Mouse (Mus musculus) brown adipose tissue, adult 24 weeks (tissue): Measurements from ENCODE around the gene Scyl1. TPM values are rescaled to one million over a fixed set of nuclear protein-coding genes. Genes with fewer than 3 reads are reported as not detected.

Experiments used
- H3K27ac ChIP-seq: fragments of 200-500 bp; replicated peaks from 2 replicates; pipeline ENCODE4 v1.5.1; 2012; ENCODE audit warnings: low read depth, mild to moderate bottlenecking, low read length
- H3K4me1 ChIP-seq: fragments of 200-500 bp; 2 replicates; pipeline ENCODE4 v1.6.1; 2012; ENCODE audit warnings: low read length, mixed read lengths; ENCODE audit not compliant: control insufficient read depth, insufficient read depth, insufficient read length
- H3K4me3 ChIP-seq: fragments of 200-500 bp; 2 replicates; pipeline ENCODE4 v1.5.1; 2012; ENCODE audit warnings: low read depth, mild to moderate bottlenecking, low read length, moderate library complexity; ENCODE audit not compliant: insufficient read depth
- polyA plus RNA-seq: library from polyadenylated mRNA; stranded (reverse); fragments of >200 nt; gene quantifications from 2 replicates; pipeline ENCODE4 v1.2.4, GENCODE M21; 2012; ENCODE audit not compliant: missing spikeins, insufficient read depth, insufficient read length

The Scyl1 gene
- polyA plus RNA-seq, 1 experiment, result 49.2 TPM

DNA sequence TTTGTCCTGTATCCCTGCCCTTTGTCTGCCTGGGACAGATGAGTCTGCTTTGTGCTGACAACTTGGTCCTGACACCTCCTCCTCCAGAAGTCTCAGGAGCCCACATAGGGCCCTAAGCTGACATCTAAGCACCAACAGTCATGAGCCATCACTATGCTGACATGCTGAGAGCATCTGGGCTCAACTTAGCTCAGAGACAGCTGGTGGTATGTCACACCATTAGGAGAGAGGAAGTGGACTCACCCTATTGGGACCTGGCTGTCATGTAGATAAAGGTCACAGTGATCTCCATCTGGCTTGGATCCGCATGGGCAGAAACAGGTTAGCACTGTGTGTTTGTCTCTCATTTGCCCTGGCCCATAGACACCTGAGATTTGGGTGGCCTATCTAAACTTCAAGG, 10.9 kb upstream of the Scyl1 start:
- no peak overlapping the region for H3K27ac ChIP-seq

DNA sequence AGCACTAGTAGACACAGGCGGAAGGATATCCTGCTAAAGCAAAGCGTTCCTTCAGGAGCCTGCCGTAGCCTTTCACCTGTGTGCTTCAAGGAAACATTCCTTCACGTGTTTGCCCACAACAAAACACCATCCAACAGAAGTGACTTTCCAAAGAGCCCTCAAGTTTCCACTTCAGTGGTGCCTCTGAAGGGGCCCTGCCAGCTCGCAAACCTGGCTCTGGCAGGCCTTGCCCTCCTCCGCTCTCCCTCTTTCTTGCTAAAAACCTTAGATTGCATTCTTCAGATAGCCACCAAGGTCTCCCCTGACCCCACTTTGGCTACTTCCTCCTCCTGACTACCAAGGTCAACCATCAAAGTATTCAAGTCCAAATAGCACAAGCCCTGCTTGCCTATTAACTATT, 10.3 kb upstream of the Scyl1 start:
- Histone ChIP-seq H3K4me1 (no peaks in the 10 kb centered on the region), H3K27ac (no peak overlapping the region)

More for the DNA sequence above, 10.9 kb upstream of the Scyl1 start:
- Histone ChIP-seq H3K4me3 (no peak overlapping the region), H3K4me1 (no peaks in the 10 kb centered on the region)

DNA sequence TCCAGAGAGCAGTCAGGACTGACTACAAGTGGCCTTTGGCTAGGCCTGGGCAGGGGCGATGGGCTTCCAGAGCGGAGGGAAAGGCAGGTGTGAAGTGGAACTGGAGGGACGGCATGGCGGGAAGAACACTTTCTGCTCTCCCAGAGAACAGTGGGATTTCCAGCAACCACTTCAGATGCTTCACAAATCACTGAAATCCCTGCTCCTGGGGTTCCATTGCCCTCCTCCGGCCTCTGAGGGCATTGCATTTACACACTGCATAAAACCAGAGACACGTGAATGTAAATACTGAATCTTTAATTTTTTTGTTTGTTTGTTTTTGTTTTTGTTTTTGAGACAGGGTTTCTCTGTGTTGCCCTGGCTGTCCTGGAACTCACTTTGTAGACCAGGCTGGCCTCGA, 9.0 kb upstream of the Scyl1 start:
- Histone ChIP-seq H3K4me3 (no peak overlapping the region), H3K27ac (no peak overlapping the region), H3K4me1 (no peaks in the 10 kb centered on the region)

More for the DNA sequence above, 10.3 kb upstream of the Scyl1 start:
- no peak overlapping the region for H3K4me3 ChIP-seq

DNA sequence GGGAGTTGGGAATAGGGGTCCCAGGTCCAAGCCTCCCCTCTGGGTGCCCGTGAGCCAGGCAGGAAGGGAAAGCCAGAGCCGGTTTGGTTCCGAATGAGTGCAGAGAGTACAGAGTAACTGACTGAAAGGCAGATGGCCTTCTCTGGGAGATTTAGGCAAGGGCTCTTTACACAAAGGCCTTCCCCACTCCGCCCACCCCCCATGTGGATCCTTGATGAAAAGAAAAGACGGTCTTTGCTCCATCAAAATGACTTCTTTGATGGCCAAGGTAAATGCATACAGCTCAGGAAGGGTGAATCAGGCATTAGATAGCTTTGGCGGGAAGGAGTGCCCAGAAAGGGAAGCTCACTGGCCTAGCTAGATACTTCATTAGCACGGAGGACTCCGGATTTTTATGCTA, 7.1 kb upstream of the Scyl1 start:
- Histone ChIP-seq H3K4me1 (no peaks in the 10 kb centered on the region), H3K27ac (no peak overlapping the region), H3K4me3 (no peak overlapping the region)

DNA sequence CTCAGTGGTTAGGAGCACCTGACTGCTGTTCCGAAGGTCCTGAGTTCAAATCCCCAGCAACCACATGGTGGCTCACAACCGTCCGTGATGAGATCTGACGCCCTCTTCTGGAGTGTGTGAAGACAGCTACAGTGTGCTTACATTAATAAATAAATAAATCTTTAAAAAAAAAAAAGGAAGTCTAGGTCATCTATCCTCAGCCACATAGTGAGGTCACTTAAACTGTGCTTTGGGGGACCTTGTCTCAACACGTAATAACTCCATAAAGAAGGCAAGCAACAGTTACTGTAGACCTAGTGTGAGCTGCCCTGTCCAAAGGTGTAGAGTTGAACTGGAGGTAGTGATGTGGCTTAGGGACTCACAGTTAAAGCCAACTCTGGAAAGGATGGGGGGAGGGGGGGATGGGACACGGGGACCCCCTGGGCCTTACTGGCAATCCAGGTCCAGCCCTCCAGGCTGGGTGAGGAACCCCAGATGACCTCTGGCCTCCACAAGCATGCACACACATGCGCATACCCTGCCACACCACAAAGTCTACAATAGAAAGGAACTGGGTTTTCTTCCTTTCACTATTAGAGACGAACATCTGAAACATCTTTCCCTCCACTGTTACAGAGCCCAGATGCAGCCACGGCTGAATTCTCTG, 6.3 kb upstream of the Scyl1 start:
- Histone ChIP-seq H3K27ac (no peak overlapping the region), H3K4me1 (no peaks in the 10 kb centered on the region), H3K4me3 (no peak overlapping the region)

DNA sequence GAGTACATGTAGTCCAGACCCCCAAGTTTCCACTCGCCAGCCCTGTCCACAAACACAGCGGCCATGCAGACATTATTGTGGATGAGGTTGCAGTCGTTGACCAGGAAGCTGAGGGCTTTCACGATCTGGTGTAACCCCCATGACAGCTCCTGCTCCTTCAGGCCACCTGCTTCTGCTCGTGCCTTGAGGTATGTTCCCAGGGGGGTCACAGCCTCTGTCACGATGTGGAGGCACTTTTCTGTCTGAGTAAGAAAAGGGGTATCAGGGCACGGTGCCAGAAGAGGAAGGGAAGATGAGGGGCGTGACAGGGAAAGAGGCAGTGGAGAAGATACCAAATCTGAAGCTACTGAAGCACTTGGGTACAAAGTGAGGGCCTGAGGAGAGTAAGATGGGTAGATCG, 908 bp downstream of the Scyl1 start:
- H3K4me1 ChIP-seq, result peaks cover 7% of the 10 kb centered on the region
- peak overlapping the region; percentile 83 for H3K4me3 ChIP-seq
- H3K27ac ChIP-seq, result no peak overlapping the region

DNA sequence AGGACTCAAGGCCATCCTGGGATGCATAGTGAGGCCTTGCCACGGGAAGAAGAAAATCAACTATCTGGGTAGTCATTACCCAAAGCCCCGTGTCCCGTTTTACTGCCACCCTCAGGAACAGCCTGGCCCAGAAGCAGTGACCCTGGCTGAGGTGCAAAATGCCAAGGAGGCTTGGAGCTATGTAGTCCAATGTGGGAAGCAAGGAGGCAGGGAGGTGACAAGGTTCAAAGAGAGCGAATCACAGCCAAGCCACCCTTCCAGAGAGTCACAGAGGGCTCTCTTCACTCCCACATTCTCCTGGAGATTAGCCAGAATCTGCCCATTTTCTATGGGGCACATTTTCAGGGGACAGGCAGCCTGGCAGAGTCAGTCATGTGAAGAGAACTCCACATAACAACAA, 3.9 kb downstream of the Scyl1 start:
- Histone ChIP-seq H3K4me1 (peaks cover 7% of the 10 kb centered on the region), H3K27ac (no peak overlapping the region), H3K4me3 (no peak overlapping the region)

DNA sequence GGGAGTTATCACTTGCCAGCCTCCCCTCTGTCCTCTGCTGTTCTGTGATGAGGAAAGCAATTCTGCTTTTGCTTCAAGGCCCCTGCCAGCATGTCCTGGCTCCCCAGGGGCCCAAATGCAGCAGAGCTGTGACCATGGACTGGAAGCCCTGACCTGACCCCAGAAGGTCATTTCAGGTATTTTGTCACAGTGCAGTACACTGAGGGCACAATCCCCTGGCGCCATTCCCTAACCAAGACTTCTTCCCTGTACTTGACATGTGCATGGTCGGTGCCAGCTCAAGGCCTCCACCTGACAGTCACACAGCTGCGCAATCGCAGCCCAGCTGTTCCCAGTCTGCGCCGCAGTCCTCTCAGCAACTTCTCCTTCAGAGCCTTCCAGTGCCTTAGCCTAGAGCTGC, 8.1 kb downstream of the Scyl1 start:
- no peaks in the 10 kb centered on the region; the same call in 1 of the 2 replicates for H3K4me1 ChIP-seq
- no peak overlapping the region for H3K27ac ChIP-seq

DNA sequence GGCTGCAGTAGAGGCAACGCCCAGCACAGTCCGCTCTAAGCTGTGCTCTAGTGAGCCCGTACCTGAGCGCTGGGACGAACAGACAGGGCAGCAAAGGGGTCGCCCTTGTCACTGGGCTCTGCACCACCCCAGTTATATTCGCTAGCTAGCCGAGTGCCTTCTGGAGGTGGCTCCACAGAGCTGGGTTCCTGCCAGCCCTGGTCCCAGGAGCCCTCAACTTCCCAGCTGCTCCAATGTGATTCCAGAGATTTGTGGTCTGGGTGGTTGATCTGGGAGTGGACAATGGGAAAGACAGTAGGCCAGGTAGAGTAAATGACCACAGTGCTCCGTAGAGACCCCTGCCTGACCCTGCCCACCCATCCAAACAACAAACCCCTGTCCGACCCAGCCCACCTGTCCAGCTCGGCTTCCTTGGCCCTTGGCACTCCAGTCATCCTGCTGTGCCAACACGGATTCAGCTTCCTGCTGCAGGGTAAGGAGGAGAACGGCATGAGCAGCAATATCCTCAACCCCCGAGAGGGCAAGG, 12.3 kb downstream of the Scyl1 start:
- Histone ChIP-seq H3K27ac (no peak overlapping the region), H3K4me3 (no peak overlapping the region), H3K4me1 (no peaks in the 10 kb centered on the region; the same call in 1 of the 2 replicates)

More for the DNA sequence above, 8.1 kb downstream of the Scyl1 start:
- no peak overlapping the region for H3K4me3 ChIP-seq

DNA sequence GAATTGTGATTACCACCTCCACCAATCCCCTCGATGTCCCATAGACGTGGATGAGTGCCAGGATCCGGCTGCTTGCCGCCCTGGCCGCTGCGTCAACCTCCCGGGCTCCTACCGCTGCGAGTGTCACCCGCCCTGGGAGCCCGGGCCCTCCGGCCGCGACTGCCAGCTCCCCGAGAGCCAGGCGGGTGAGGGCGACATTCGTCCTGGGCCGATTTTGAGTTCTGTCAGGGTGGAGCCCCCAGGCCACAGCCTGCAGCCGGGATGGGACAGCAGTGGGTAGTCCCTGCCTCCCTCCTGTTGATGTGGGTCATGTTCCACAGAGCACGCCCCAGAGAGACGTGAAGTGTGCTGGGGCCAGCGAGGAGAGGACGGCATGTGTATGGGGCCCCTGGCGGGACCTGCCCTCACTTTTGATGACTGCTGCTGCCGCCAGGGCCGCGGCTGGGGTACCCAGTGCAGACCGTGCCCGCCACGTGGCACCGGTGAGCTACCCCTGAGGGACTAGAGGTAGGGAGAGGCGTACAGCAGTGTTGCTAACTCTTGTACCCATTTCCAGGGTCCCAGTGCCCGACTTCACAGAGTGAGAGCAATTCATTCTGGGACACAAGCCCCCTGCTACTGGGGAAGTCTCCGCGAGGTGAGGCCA, 14.1 kb downstream of the Scyl1 start:
- no peaks in the 10 kb centered on the region; the same call in 1 of the 2 replicates for H3K4me1 ChIP-seq
- no peak overlapping the region for H3K4me3 ChIP-seq
- no peak overlapping the region for H3K27ac ChIP-seq

DNA sequence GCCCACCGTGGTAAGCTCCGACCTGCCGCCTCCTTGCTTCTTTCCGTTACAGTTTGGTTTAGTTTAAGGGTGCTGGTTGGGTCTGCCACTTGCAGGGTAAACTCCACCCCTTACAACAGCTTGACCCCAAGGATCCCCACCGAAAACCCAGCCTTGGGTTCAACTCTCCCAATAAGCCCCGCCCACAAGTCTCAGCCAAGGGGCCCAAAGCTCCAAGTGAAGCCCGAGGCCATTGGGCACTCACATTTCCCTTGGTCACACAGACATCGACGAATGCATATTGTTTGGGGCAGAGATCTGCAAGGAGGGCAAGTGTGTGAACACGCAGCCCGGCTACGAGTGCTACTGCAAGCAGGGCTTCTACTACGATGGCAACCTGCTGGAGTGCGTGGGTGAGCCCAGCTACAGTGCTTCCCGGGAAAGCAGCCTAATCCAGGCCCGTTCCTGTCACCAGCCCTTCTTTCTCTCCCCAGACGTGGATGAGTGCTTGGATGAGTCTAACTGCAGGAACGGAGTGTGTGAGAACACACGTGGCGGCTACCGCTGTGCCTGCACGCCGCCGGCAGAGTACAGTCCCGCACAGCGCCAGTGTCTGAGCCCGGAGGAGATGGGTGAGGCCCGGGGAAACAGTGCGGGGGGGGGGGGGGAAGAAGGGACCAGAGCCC, 14.8 kb downstream of the Scyl1 start:
- H3K4me1 ChIP-seq, result no peaks in the 10 kb centered on the region; the same call in 1 of the 2 replicates
- no peak overlapping the region for H3K4me3 ChIP-seq
- no peak overlapping the region for H3K27ac ChIP-seq

DNA sequence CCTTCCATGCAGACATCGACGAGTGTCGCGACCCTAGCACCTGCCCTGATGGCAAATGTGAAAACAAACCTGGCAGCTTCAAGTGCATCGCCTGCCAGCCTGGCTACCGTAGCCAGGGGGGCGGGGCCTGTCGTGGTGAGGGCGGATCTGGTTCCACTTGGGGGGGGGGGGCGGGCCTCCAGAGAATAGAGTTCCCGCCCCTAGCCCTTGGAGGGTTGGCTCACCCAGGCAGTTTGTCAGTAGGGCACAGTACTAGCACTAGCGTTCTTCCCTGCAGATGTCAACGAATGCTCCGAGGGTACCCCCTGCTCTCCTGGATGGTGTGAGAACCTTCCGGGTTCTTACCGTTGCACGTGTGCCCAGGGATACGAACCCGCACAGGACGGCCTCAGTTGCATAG, 19.5 kb downstream of the Scyl1 start:
- no peak overlapping the region for H3K4me3 ChIP-seq
- H3K27ac ChIP-seq, result no peak overlapping the region
- no peaks in the 10 kb centered on the region; the same call in 1 of the 2 replicates for H3K4me1 ChIP-seq

DNA sequence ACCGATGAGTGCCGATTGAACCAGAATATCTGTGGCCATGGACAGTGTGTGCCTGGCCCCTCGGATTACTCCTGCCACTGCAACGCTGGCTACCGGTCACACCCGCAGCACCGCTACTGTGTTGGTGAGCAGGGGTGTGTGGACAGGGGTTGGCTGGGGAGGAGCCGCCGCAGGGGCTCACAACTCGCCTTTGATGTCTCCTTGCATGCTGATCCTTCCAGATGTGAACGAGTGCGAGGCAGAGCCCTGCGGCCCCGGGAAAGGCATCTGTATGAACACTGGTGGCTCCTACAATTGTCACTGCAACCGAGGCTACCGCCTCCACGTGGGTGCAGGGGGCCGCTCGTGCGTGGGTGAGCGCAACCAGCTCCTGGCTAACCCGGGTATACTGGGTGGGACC, 20.3 kb downstream of the Scyl1 start:
- Histone ChIP-seq H3K4me1 (no peaks in the 10 kb centered on the region; the same call in 1 of the 2 replicates), H3K4me3 (no peak overlapping the region), H3K27ac (no peak overlapping the region)

DNA sequence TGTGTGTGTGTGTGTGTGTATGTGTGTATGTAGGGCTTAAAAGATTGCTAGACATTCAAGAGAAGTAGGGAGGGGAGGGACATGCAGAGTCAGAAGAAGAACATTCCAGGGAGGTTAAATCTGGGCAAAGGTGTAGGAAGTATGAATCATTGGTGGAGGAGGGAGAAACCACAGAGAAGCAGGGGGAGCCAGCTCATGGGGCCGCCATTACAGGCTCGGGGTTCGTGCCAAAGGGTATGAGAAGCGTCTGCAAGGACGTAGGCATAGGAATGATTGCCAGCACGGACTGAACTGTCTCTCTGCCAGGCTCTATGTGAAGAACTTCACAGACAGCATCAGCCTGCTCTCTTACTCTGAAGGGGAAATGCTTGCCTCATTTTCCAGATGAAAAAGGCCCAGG, 21.7 kb downstream of the Scyl1 start:
- no peak overlapping the region for H3K27ac ChIP-seq
- H3K4me3 ChIP-seq, result no peak overlapping the region
- H3K4me1 ChIP-seq, result no peaks in the 10 kb centered on the region; the same call in 1 of the 2 replicates

DNA sequence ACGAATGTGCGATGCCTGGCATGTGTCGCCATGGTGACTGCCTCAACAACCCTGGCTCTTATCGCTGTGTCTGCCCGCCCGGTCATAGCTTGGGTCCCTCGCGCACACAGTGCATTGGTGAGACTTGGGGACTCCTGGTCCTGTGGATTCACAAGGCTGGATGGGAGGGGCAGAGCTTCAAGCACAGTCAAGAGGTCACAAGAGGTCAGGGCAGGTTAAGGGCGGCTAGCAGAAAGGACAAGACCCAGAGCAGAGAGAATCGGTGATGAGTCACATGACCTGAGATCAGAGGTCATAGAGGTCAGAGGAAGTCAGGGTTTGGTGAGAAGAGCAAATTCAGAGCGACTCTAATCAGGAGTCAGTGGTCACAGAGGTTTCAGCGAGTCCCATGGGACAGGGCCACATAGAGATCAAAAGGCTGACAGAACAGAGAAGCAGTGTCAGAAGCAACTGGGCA, 24.3 kb downstream of the Scyl1 start:
- Histone ChIP-seq H3K4me3 (no peak overlapping the region), H3K4me1 (peaks cover 3% of the 10 kb centered on the region)

More for the DNA sequence above, 24.3 kb downstream of the Scyl1 start:
- H3K27ac ChIP-seq, result no peak overlapping the region
